Mouse (Mus musculus): ENCODE measurements around the gene Gna15. TPM values are rescaled to one million over a fixed set of nuclear protein-coding genes. Genes with fewer than 3 reads are reported as not detected.

The Gna15 gene
- polyA plus RNA-seq, 1 experiment from 2014 or later: 1.3 TPM

DNA sequence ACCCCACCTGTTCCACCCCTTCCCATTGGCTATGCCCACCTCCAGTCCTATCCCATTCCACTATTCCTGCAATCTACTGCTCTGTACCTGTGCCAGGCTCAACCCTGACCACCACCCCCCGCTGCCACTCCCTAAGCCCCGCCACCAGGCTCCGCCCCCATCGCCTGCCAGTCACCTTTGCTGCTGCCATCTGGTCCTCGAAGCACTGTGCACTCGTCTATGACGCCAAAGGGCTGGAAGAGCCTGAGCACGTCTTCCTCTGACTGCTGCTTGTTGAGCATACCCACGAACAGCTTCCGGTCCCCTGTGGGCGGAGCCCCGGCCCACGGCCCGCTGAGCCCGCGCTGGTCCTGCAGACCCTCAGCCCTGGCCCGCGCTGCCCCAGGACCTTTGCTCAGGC lies 53.6 kb downstream of the Gna15 start:
- H3K9me3 ChIP-seq: no peaks in the 10 kb centered on the region
- H3K4me2 ChIP-seq: no peak overlapping the region
- ATAC-seq (ENCODE audit: low read depth): no peak
- peaks cover 41% of the 10 kb centered on the region for H3K4me1 ChIP-seq (replicated peaks)
- H3K36me3 ChIP-seq: peaks cover 51% of the 10 kb centered on the region
- H3K9ac ChIP-seq: 0 out of 2 replicates have a peak overlapping the region, but pooled peaks have one; percentile 26
- H3K27ac ChIP-seq (replicated peaks): no peak overlapping the region
- H3K27me3 ChIP-seq: peaks cover 44% of the 10 kb centered on the region
- 52% methylated on average over 18 of the region's 18 CpGs for WGBS
- no peak overlapping the region for H3K4me3 ChIP-seq

DNA sequence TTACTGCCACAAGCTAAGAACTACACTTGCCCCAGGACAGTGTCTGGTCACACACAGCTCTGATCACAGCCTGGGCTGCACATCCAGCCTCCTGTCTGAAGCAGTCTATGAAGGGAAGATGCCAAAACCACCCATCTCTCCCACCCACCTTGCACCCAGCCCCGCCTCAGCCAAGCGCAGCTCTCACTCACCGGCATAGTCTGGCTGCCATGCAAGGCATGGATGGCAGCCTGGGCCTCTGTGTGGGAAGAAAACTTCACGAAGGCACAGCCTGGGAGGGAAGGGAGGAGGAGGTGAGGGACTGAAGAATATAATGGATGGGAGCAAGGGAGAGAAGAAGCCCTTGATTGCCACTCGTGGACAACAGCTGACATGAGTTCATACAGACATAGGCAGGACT lies 54.8 kb downstream of the Gna15 start:
- Histone ChIP-seq H3K4me1 (replicated peaks) (peaks cover 45% of the 10 kb centered on the region), H3K9ac (no peak overlapping the region), H3K4me2 (no peak overlapping the region), H3K27ac (replicated peaks) (no peak overlapping the region), H3K36me3 (peaks cover 47% of the 10 kb centered on the region), H3K9me3 (no peaks in the 10 kb centered on the region), H3K4me3 (no peak overlapping the region), H3K27me3 (peaks cover 46% of the 10 kb centered on the region)
- ATAC-seq (ENCODE audit: low read depth): no peak
- 84% methylated on average over 5 of the region's 5 CpGs for WGBS

DNA sequence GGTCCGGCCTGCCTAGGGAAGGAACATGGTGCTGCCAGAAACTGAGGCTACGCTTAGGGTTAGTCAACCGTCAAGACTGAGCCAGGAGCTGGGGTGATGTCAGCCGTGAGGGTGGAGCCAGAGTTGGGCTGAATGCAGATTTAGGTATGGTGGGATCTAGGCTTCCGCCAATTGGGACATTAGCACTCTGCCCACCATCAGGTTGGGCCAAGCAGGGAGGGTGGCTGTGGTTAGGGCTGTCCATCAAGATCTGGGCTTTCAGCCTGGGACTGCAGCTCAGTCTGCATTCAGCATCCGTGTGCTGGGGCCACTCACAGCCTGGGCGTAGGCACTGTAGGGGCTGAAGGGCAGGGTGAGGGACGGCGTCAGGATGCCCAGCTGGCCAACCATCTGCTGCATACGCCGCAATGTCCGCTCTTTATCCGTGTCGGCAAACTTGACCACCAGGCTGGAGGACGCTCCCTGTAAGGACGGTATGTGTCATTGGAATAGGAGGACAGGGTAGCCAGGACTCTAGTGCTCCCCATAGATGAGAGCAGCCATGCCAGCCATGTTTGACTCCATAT lies 56.3 kb downstream of the Gna15 start:
- H3K9me3 ChIP-seq: no peaks in the 10 kb centered on the region
- WGBS: 86% methylated on average over 16 of the region's 16 CpGs
- peaks cover 43% of the 10 kb centered on the region for H3K36me3 ChIP-seq
- no peak for ATAC-seq (ENCODE audit: low read depth)
- no peak overlapping the region for H3K4me3 ChIP-seq
- no peak overlapping the region for H3K9ac ChIP-seq
- peaks cover 53% of the 10 kb centered on the region for H3K27me3 ChIP-seq
- no peak overlapping the region for H3K27ac ChIP-seq (replicated peaks)
- H3K4me1 ChIP-seq (replicated peaks): peaks cover 33% of the 10 kb centered on the region
- no peak overlapping the region for H3K4me2 ChIP-seq

DNA sequence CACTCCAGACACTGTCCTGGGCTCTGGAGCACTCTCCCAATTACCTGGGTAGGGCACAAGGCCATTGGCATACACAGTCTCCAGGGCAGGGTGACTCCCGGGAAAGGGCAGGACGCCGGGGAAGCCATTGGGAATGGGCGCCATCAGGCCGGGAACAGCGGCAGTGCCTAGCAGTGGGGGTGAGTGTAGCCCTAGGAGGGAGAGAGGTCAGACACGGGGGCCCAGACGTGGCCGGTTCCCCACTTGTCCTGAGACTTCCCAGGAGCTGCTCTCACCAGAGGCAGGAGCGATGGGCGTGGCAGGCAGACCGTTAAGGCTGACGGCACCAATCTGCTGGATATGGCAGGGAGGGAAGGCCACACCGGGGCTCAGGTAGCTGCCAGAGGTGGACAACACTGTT lies 57.1 kb downstream of the Gna15 start:
- no peak for ATAC-seq (ENCODE audit: low read depth)
- peaks cover 25% of the 10 kb centered on the region for H3K4me1 ChIP-seq (replicated peaks)
- H3K4me2 ChIP-seq: no peak overlapping the region
- no peak overlapping the region for H3K9ac ChIP-seq
- H3K27ac ChIP-seq (replicated peaks): no peak overlapping the region
- peaks cover 62% of the 10 kb centered on the region for H3K27me3 ChIP-seq
- WGBS: 71% methylated on average over 14 of the region's 14 CpGs
- H3K4me3 ChIP-seq: no peak overlapping the region
- peaks cover 52% of the 10 kb centered on the region for H3K36me3 ChIP-seq
- H3K9me3 ChIP-seq: no peaks in the 10 kb centered on the region

DNA sequence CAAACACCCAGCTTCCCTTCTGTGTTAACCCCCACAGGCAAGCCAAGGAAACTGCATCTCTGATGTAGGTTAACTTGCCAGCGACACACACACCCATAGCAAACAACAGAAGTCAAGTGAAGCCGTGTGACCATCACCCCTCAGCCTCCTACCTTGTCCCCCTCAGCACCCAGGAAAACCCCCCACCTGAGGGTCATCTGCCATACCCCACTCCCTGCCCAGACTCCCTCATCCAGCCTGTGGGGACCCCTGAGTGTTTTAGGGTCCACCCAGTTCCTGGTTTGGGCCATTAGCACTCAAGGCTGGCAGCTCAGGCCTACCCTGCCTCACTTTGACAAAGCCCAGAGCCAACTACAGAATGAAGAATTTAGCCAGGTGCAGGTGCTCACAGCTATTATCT lies 58.0 kb downstream of the Gna15 start:
- no peak overlapping the region for H3K9ac ChIP-seq

DNA sequence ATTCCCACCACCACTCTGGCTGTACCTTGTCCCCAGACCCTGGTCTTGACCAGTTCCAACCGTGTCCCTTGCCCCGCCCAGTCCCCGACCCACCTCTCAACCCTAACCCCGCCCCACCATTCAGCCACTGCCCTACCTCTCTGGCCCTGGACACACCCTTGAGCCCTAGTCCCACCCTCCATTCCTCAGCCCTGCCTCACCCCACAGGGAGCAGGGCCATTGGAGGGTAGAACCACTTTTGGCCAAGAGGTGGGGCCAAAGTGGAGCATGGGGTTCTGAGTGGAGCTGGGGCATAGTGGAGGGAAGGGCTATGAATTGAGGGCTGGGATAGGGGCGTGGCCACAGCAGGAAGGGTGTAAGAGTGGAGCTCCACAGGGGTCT lies 58.8 kb downstream of the Gna15 start:
- peaks cover 57% of the 10 kb centered on the region for H3K36me3 ChIP-seq
- H3K4me3 ChIP-seq: no peak overlapping the region
- no peak for ATAC-seq (ENCODE audit: low read depth)
- 3% methylated on average over 5 of the region's 5 CpGs for WGBS
- H3K9ac ChIP-seq: no peak overlapping the region
- no peaks in the 10 kb centered on the region for H3K9me3 ChIP-seq
- H3K27ac ChIP-seq (replicated peaks): no peak overlapping the region
- no peak overlapping the region for H3K4me2 ChIP-seq
- peaks cover 78% of the 10 kb centered on the region for H3K27me3 ChIP-seq
- H3K4me1 ChIP-seq (replicated peaks): peaks cover 12% of the 10 kb centered on the region; the same call in 1 of the 2 replicates

More for the DNA sequence above, 58.0 kb downstream of the Gna15 start:
- Histone ChIP-seq H3K4me1 (replicated peaks) (peaks cover 19% of the 10 kb centered on the region), H3K27ac (replicated peaks) (no peak overlapping the region), H3K4me2 (no peak overlapping the region), H3K36me3 (peaks cover 57% of the 10 kb centered on the region), H3K9me3 (no peaks in the 10 kb centered on the region), H3K27me3 (peaks cover 70% of the 10 kb centered on the region), H3K4me3 (no peak overlapping the region)
- no peak for ATAC-seq (ENCODE audit: low read depth)
- 83% methylated on average over 2 of the region's 2 CpGs for WGBS

DNA sequence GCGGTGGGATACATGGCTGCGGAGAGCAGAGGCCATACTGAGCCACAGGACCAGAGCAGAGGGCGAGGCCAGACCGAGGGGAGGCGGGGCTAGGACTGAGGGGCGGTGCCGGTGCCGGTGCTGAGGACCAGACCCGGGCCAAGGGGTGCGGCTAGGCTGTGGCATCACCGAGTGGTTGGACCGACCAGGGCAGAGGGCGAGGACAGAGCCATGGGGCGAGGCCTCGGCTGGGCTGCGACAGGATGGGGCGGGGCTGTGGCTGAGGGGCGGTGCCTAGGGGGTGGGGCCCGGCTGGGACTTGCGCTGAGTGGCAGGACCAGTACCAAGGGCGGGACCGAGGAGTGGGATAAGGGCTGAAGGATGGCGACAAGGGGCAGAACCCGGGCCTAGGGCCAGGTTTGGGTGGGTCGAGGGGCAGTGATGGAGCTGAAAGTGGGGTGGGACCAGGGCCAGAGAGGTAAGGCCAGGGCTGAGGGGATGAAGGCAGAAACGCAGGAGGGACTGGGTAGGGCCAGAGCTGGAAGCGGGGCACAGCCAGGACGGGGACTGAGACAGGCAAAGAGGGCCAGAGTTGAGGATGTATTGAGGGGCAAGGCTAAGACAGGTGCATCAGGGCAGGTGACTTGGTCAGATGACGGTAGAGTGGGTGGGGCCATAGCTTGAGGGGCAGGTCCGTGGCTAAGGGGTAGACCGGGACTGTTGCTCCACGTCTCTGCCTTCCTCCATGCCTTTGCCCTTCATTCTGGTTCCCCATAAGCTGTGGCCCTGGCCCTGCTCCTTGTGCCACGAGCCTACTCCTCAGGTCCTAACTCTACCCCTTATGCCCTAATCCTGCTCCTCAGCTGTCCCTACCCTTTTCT lies 59.4 kb downstream of the Gna15 start:
- peaks cover 57% of the 10 kb centered on the region for H3K36me3 ChIP-seq
- peak; percentile 68 for ATAC-seq (ENCODE audit: low read depth)

DNA sequence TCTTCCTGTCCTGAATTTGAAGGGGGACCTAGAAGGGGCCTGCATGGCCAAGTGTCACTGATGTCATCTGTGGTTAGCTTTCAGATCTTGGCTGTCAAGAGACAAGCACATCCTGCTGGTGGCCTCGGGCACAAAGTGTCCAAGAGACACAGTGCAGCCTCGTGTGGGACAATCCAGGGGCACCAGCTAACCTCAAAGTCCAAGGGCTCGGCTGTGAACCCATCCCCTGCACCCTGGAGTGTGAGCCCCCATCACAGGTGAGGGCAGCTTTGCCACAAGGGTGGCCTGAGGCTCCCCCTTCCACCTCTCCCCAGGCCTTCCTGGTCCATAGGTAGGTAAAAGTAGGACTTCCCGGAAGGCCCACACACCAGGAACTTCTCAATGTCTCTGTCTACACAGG lies 60.5 kb downstream of the Gna15 start:
- H3K27me3 ChIP-seq: peaks cover 96% of the 10 kb centered on the region
- WGBS: 80% methylated on average over 4 of the region's 4 CpGs
- H3K36me3 ChIP-seq: peaks cover 47% of the 10 kb centered on the region
- H3K9me3 ChIP-seq: no peaks in the 10 kb centered on the region
- H3K4me2 ChIP-seq: peak overlapping the region; percentile 52; the same call in 1 of the 2 replicates
- no peak overlapping the region for H3K9ac ChIP-seq
- H3K4me3 ChIP-seq: no peak overlapping the region
- no peak overlapping the region for H3K27ac ChIP-seq (replicated peaks)
- ATAC-seq (ENCODE audit: low read depth): no peak
- peaks cover 12% of the 10 kb centered on the region; the same call in 1 of the 2 replicates for H3K4me1 ChIP-seq (replicated peaks)

More for the DNA sequence above, 59.4 kb downstream of the Gna15 start:
- Histone ChIP-seq H3K4me2 (peak overlapping the region; percentile 52), H3K27me3 (peaks cover 85% of the 10 kb centered on the region), H3K9me3 (no peaks in the 10 kb centered on the region), H3K27ac (replicated peaks) (no peak overlapping the region), H3K4me1 (replicated peaks) (peaks cover 12% of the 10 kb centered on the region; the same call in 1 of the 2 replicates), H3K4me3 (peak overlapping the region; percentile 32), H3K9ac (peak overlapping the region; percentile 27; the same call in 1 of the 2 replicates)
- WGBS: 4% methylated on average over 33 of the region's 33 CpGs

DNA sequence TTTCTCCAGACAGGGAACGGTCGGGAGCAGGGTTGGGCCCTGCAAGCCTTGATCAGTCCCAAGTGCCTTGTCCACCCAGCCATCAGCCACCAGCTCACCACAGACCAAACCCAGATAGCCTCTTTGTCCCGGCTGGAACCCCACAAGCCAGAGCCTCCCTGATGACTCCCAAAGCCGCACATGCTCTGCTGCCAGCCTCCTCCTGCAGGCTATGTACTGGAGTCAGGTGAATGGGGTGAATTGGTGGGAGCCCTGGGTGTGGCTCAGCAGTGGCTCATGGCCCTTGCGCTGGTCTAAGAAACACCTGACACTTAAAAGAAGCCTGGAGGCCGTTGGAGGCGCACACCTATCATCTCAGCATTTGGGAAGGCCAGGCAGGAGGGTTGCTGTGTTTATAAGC lies 61.1 kb downstream of the Gna15 start:
- no peak overlapping the region for H3K27ac ChIP-seq (replicated peaks)
- no peak overlapping the region for H3K4me2 ChIP-seq
- no peaks in the 10 kb centered on the region for H3K9me3 ChIP-seq
- no peak for ATAC-seq (ENCODE audit: low read depth)
- peaks cover 12% of the 10 kb centered on the region; the same call in 1 of the 2 replicates for H3K4me1 ChIP-seq (replicated peaks)
- H3K36me3 ChIP-seq: peaks cover 41% of the 10 kb centered on the region
- H3K27me3 ChIP-seq: peaks cover 96% of the 10 kb centered on the region
- no peak overlapping the region for H3K4me3 ChIP-seq
- no peak overlapping the region for H3K9ac ChIP-seq
- WGBS: 75% methylated on average over 7 of the region's 7 CpGs

DNA sequence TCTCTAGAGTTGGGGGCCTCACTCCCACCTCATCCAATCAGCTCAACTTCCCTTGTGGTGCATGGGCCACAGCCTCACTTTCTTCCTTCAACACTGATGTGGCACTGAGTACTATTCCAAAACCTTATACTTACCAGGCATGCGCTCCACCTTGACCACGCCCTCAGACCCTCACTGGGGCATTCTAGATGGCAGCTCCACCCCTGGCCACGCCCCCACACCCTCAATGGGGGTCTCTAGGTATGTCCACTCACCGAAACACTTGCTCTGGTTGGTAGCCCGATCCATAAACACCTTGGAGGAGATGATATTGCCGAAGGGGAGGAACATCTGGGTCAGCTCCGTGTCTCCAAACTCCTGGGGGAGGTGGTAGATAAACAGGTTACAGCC lies 61.6 kb downstream of the Gna15 start:
- Histone ChIP-seq H3K9ac (no peak overlapping the region), H3K27ac (replicated peaks) (no peak overlapping the region), H3K9me3 (no peaks in the 10 kb centered on the region), H3K27me3 (peaks cover 96% of the 10 kb centered on the region), H3K4me1 (replicated peaks) (peaks cover 12% of the 10 kb centered on the region; the same call in 1 of the 2 replicates), H3K36me3 (peaks cover 36% of the 10 kb centered on the region), H3K4me2 (no peak overlapping the region), H3K4me3 (no peak overlapping the region)
- WGBS: 37% methylated on average over 7 of the region's 7 CpGs
- ATAC-seq (ENCODE audit: low read depth): no peak

DNA sequence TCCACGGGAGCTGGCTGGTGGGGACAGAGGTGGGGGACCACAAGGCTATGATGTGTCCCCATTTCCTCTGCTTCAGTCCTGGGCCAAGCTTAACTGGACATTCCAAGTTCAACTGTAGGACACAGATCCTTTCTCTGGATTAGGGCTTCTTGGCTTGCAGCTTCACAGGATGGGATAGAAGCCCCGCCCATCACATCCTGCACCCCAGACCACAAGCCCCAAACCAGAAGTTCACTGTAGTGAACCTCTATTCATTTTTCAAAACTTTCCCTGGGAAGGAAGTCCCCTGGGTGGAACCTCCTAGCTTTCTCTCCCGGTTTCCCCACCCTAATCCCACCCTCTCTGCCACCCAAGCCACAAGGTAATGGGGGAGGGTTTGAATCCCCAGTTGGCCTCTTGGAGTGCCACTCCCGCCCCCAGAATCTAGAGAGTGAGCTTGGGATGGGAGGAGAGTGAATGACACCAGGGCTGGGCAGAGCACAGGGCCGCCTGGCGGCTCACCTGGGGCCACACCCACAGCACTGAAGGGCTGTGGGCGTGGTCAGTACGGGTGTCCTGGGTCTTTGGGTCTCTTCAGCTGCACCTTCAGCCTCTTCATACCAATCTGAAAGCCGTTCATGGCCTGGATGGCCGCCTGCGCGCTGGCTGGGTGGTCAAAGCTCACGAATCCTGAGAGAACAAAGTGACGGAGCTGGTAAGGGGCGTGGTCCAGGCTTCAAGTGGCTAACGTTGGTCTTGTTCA lies 62.2 kb downstream of the Gna15 start:
- Histone ChIP-seq H3K9ac (no peak overlapping the region), H3K27ac (replicated peaks) (no peak overlapping the region), H3K4me3 (no peak overlapping the region), H3K9me3 (no peaks in the 10 kb centered on the region), H3K36me3 (peaks cover 30% of the 10 kb centered on the region), H3K27me3 (peaks cover 99% of the 10 kb centered on the region), H3K4me1 (replicated peaks) (peaks cover 12% of the 10 kb centered on the region; the same call in 1 of the 2 replicates), H3K4me2 (no peak overlapping the region)
- ATAC-seq (ENCODE audit: low read depth): no peak
- WGBS: 9% methylated on average over 16 of the region's 16 CpGs

DNA sequence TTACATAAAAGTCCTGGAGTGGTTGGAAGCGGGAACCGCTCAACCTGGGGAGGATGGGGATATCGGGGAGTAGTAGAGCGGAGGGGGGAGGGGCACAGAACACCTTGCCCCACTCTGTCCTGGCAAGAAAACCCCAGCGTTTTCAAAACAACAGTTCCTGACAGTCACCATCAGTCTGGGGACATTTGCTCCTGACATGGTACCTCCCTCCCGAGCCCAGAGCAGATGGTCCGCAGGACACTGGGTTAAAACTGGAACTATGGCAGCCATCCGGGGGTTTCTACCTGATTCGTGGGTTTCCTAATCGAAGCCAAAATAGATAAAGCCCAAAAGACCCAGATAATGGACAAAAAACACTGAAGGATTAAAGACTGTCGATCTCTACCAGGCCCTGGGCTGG lies 63.1 kb downstream of the Gna15 start:
- no peak overlapping the region for H3K27ac ChIP-seq (replicated peaks)

More for the DNA sequence above, 63.1 kb downstream of the Gna15 start:
- ATAC-seq (ENCODE audit: low read depth): no peak
- H3K27me3 ChIP-seq: peaks cover 99% of the 10 kb centered on the region
- H3K9ac ChIP-seq: no peak overlapping the region
- H3K9me3 ChIP-seq: no peaks in the 10 kb centered on the region
- peaks cover 21% of the 10 kb centered on the region for H3K36me3 ChIP-seq
- WGBS: 36% methylated on average over 11 of the region's 11 CpGs
- no peak overlapping the region for H3K4me3 ChIP-seq
- H3K4me1 ChIP-seq (replicated peaks): peaks cover 12% of the 10 kb centered on the region; the same call in 1 of the 2 replicates
- no peak overlapping the region for H3K4me2 ChIP-seq

Measured in neural tube, embryonic 13.5 days (tissue).